Mouse (Mus musculus): ENCODE measurements at regions not wholly inside any gene's neighbourhood (a gene's known extent, or its start where the extent isn't known, plus 50 kb on each side); places are given as distances from the start of the nearest gene placed in this dataset.

DNA sequence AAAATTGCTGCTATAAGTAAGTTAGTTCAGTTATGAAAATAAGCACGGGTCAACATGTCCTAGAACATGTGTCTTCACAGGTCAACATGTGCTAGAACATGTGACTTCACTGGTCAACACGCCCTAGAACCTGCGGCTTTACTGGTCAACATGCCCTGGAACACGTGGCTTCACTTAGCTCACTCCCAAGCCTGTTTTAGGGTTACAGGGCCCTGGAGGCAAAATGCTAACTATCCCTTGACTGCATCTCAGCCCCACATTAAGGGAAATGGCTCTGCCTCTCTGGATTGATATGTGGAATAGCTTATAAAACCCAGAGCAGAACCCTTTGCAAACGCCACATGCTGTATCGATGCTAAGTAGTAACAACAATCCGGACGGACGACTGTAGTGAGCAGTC is 67.8 kb downstream of the Nkx6-1 start:
- no peaks in the 10 kb centered on the region for H3K27me3 ChIP-seq (replicated peaks; ENCODE audit: control insufficient read depth, insufficient read depth, low read length)
- no peaks in the 10 kb centered on the region for H3K36me3 ChIP-seq (ENCODE audit: control insufficient read depth, insufficient read depth, low read length)
- no peaks in the 10 kb centered on the region for H3K4me1 ChIP-seq (replicated peaks; ENCODE audit: control insufficient read depth, insufficient read depth, low read length)
- H3K4me2 ChIP-seq (ENCODE audit: low read length) = no peak overlapping the region
- H3K9ac ChIP-seq (ENCODE audit: low read length) = no peak overlapping the region
- no peak overlapping the region for H3K4me3 ChIP-seq (ENCODE audit: low read depth, low read length)
- H3K9me3 ChIP-seq (ENCODE audit: control insufficient read depth, low read length) = no peaks in the 10 kb centered on the region
- WGBS = 89% methylated on average over 9 of the region's 9 CpGs
- DNase-seq (ENCODE audit: low spot score) (no peak), ATAC-seq (replicated peaks; ENCODE audit: low FRiP score, low TSS enrichment, low read depth) (no peak)
- H3K27ac ChIP-seq (ENCODE audit: low read depth) = no peak overlapping the region

DNA sequence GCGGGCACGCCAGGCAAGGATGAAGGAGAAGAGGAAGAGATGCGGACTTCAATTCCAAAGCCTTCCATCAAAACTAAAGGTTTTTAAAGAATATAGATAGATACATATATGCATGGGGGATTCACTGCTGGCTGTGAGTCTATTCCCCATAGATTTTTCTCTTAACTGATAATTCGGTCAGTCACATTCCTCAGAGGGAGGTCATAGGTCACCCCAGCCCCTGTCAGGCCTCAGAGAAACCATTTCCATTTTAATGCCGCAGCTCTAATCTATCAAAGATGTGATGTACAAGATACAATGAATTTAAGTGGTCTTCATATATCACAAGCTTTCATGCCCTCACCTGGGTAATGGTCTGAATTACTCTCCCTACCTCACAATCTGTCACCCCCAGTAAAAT is 73.6 kb downstream of the Nkx6-1 start:
- Histone ChIP-seq H3K27me3 (replicated peaks; ENCODE audit: control insufficient read depth, insufficient read depth, low read length) (no peaks in the 10 kb centered on the region), H3K27ac (ENCODE audit: low read depth) (no peak overlapping the region), H3K36me3 (ENCODE audit: control insufficient read depth, insufficient read depth, low read length) (no peaks in the 10 kb centered on the region), H3K4me2 (ENCODE audit: low read length) (no peak overlapping the region), H3K4me1 (replicated peaks; ENCODE audit: control insufficient read depth, insufficient read depth, low read length) (no peaks in the 10 kb centered on the region), H3K9me3 (ENCODE audit: control insufficient read depth, low read length) (no peaks in the 10 kb centered on the region), H3K9ac (ENCODE audit: low read length) (no peak overlapping the region), H3K4me3 (ENCODE audit: low read depth, low read length) (no peak overlapping the region)
- DNase-seq (ENCODE audit: low spot score) (no peak), ATAC-seq (replicated peaks; ENCODE audit: low FRiP score, low TSS enrichment, low read depth) (no peak)
- 83% methylated on average over 5 of the region's 5 CpGs for WGBS

DNA sequence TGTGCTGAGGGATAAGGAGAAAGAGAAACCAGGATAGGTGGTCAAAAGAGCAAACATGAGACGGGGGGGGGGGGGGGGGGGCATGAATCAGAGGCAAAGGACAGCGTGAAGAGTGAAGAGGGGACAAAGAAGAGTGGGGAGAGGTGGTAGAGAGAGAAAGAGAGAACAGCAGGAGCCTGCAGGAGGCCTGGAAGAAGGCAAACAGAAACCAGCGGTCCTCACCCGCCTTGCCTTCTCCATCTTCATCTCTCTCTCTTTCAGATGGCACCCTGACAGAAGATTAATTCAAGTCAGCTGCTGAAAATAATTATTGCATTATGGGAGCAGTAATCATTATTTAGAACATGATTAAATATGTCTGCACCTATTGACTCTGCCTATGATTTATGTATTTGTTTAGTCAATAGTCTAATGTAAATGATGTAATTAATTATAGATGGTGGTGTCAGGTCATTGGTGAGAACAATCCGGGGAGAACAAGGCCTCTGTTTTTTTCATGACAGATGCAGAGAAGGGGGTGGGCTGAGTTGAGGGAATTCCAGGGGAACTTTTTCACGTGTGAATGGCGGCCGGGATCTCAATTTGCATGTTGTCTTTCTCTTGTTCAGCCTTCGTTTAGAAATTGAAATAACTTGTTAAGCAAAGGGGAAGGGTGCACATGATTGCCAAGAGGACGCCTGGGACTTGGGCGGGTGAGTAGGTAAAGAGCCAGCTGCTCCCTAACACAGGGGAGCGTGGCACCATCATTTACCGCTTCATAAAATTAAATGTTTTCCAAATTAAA is 74.3 kb downstream of the Nkx6-1 start:
- no peaks in the 10 kb centered on the region for H3K9me3 ChIP-seq (ENCODE audit: control insufficient read depth, low read length)
- H3K36me3 ChIP-seq (ENCODE audit: control insufficient read depth, insufficient read depth, low read length) = no peaks in the 10 kb centered on the region
- H3K9ac ChIP-seq (ENCODE audit: low read length) = no peak overlapping the region
- H3K27me3 ChIP-seq (replicated peaks; ENCODE audit: control insufficient read depth, insufficient read depth, low read length) = no peaks in the 10 kb centered on the region
- ATAC-seq (replicated peaks; ENCODE audit: low FRiP score, low TSS enrichment, low read depth) = no peak
- no peak overlapping the region for H3K27ac ChIP-seq (ENCODE audit: low read depth)
- DNase-seq (ENCODE audit: low spot score) = no peak
- no peaks in the 10 kb centered on the region for H3K4me1 ChIP-seq (replicated peaks; ENCODE audit: control insufficient read depth, insufficient read depth, low read length)
- WGBS = 57% methylated on average over 13 of the region's 13 CpGs
- H3K4me3 ChIP-seq (ENCODE audit: low read depth, low read length) = no peak overlapping the region
- H3K4me2 ChIP-seq (ENCODE audit: low read length) = no peak overlapping the region

DNA sequence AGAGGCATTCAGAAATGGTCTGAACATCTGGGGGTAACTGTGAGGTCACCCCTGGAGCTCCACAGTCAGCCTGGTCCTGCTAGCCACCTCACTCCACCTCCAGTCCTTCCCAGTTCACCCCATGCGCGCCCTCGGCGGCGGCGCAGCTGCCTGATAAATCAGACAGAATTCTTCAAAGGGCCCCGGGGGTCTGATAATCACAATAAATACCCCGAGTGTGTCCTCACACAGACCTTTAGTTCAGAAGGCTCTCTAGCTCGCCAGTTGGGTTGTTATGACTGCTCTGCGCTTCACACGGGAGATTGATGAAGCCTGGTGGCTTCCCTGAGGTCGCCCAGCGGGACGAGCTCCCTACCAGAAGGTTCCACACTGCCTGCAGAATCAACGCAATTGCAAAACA is 91.8 kb downstream of the Nkx6-1 start:
- no peak for ATAC-seq (replicated peaks; ENCODE audit: low FRiP score, low TSS enrichment, low read depth)
- no peak for DNase-seq (ENCODE audit: low spot score)
- Histone ChIP-seq H3K9me3 (ENCODE audit: control insufficient read depth, low read length) (no peaks in the 10 kb centered on the region), H3K27ac (ENCODE audit: low read depth) (no peak overlapping the region), H3K36me3 (ENCODE audit: control insufficient read depth, insufficient read depth, low read length) (no peaks in the 10 kb centered on the region), H3K9ac (ENCODE audit: low read length) (no peak overlapping the region), H3K4me3 (ENCODE audit: low read depth, low read length) (no peak overlapping the region), H3K27me3 (replicated peaks; ENCODE audit: control insufficient read depth, insufficient read depth, low read length) (0 out of 2 replicates have a peak, but pooled peaks cover 4% of the 10 kb centered on the region), H3K4me1 (replicated peaks; ENCODE audit: control insufficient read depth, insufficient read depth, low read length) (no peaks in the 10 kb centered on the region), H3K4me2 (ENCODE audit: low read length) (no peak overlapping the region)
- WGBS = 56% methylated on average over 15 of the region's 15 CpGs

DNA sequence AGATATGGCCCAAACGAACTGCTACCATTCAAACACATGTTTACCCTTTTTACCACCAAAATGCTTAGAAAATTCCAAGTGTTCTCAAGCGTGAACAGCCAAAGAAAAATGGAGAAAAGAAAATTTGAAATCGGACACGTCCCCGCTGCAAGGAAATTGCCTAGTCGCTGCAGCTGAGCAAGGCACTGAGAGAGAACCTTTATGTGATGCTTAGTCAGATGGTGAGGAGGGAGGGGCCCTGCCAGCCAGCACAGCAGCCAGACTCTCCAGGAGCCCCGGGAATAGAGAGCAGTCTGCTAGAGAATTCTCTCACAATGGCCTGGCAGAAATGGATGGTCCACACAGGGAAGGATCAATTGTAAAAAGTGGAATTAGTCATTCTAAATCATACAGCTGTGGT is 99.0 kb downstream of the Nkx6-1 start:
- no peak for ATAC-seq (replicated peaks; ENCODE audit: low FRiP score, low TSS enrichment, low read depth)
- H3K4me3 ChIP-seq (ENCODE audit: low read depth, low read length) = no peak overlapping the region
- 48% methylated on average over 7 of the region's 7 CpGs for WGBS
- H3K36me3 ChIP-seq (ENCODE audit: control insufficient read depth, insufficient read depth, low read length) = no peaks in the 10 kb centered on the region
- no peaks in the 10 kb centered on the region for H3K4me1 ChIP-seq (replicated peaks; ENCODE audit: control insufficient read depth, insufficient read depth, low read length)
- no peaks in the 10 kb centered on the region for H3K27me3 ChIP-seq (replicated peaks; ENCODE audit: control insufficient read depth, insufficient read depth, low read length)
- H3K9me3 ChIP-seq (ENCODE audit: control insufficient read depth, low read length) = no peaks in the 10 kb centered on the region
- H3K27ac ChIP-seq (ENCODE audit: low read depth) = no peak overlapping the region
- no peak overlapping the region for H3K4me2 ChIP-seq (ENCODE audit: low read length)
- H3K9ac ChIP-seq (ENCODE audit: low read length) = no peak overlapping the region
- DNase-seq (ENCODE audit: low spot score) = no peak

DNA sequence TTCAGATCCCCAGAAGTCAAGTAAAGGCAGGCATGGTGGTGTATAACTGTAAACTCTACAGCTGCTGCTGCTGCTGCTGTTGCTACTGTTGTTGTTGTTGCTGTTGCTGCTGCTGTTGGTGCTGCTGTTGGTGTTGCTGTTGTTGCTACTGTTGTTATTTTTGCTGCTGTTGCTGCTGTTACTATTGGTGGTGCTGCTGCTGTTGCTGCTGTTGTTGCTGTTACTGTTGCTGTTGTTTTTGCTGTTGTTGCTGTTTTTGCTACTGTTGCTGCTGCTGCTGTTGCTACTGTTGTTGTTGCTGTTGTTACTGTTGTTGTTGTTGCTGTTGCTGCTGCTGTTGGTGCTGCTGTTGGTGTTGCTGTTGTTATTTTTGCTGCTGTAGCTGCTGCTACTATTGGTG is 104.4 kb downstream of the Nkx6-1 start:
- H3K4me1 ChIP-seq (replicated peaks; ENCODE audit: control insufficient read depth, insufficient read depth, low read length) = no peaks in the 10 kb centered on the region
- no peak overlapping the region for H3K9ac ChIP-seq (ENCODE audit: low read length)
- H3K4me3 ChIP-seq (ENCODE audit: low read depth, low read length) = no peak overlapping the region
- no peaks in the 10 kb centered on the region for H3K9me3 ChIP-seq (ENCODE audit: control insufficient read depth, low read length)
- H3K4me2 ChIP-seq (ENCODE audit: low read length) = no peak overlapping the region
- no peak overlapping the region for H3K27ac ChIP-seq (ENCODE audit: low read depth)
- no peaks in the 10 kb centered on the region for H3K27me3 ChIP-seq (replicated peaks; ENCODE audit: control insufficient read depth, insufficient read depth, low read length)
- ATAC-seq (replicated peaks; ENCODE audit: low FRiP score, low TSS enrichment, low read depth) = no peak
- no peaks in the 10 kb centered on the region for H3K36me3 ChIP-seq (ENCODE audit: control insufficient read depth, insufficient read depth, low read length)
- no peak for DNase-seq (ENCODE audit: low spot score)

DNA sequence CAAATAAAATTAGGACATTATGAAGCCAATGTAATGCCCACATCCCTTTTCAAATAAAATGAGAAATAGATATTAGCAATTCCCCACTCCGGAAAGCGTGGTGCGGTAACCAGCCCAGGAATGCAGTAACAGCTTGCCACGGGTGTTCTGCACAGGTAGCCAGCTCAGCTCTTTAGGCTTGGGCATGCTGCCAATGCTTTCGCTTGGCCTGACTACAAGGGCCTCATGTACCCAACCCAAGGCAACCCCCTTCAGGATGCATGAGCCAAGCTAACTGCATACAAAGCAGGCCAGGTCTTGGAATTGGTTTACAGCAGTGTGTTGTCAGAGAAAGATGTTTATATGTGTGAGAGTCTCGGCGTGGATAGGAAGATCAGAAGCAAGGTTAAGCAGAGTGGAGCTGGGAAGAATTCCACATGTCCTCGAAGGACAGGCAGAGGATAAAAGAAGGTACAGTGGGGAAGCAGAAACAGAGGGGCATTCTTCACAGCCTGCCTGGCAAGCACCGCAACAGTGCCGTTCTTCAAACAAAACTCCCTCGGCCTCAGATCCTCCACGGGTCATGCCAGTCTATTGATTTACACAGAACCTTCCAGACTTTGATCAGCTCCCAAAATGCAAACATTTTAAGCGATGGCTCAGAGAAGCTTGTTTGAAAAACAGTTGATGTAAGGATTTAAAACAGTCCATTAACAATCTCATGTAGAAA is 106.4 kb downstream of the Nkx6-1 start:
- Histone ChIP-seq H3K27ac (ENCODE audit: low read depth) (no peak overlapping the region), H3K27me3 (replicated peaks; ENCODE audit: control insufficient read depth, insufficient read depth, low read length) (no peaks in the 10 kb centered on the region), H3K4me3 (ENCODE audit: low read depth, low read length) (no peak overlapping the region), H3K9me3 (ENCODE audit: control insufficient read depth, low read length) (no peaks in the 10 kb centered on the region), H3K4me2 (ENCODE audit: low read length) (no peak overlapping the region), H3K4me1 (replicated peaks; ENCODE audit: control insufficient read depth, insufficient read depth, low read length) (no peaks in the 10 kb centered on the region), H3K36me3 (ENCODE audit: control insufficient read depth, insufficient read depth, low read length) (no peaks in the 10 kb centered on the region), H3K9ac (ENCODE audit: low read length) (no peak overlapping the region)
- WGBS = 46% methylated on average over 13 of the region's 13 CpGs
- ATAC-seq (replicated peaks; ENCODE audit: low FRiP score, low TSS enrichment, low read depth) = no peak
- no peak for DNase-seq (ENCODE audit: low spot score)

DNA sequence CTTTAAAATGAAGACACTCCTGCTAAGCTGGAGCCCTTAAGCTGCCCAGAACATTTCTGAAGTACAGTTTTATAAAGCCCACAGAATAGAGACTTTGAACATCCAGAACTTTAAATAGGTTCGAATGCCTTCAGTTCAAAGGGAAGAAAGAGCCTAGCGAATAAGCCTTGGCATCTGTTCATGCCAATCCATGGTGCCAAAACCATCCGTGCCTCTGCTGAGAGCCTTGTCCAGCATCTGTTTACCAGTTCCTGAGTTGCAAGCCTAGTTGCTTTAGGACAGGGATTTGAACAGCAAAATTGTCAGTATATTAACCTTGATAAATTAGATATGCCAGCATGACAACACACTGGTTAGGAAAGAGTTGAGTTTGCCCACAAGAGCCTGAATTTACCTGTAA is 107.6 kb downstream of the Nkx6-1 start:
- no peak overlapping the region for H3K9ac ChIP-seq (ENCODE audit: low read length)
- ATAC-seq (replicated peaks; ENCODE audit: low FRiP score, low TSS enrichment, low read depth) (no peak), DNase-seq (ENCODE audit: low spot score) (no peak)
- H3K4me1 ChIP-seq (replicated peaks; ENCODE audit: control insufficient read depth, insufficient read depth, low read length) = no peaks in the 10 kb centered on the region
- H3K4me3 ChIP-seq (ENCODE audit: low read depth, low read length) = no peak overlapping the region
- WGBS = 91% methylated on average over 3 of the region's 3 CpGs
- H3K9me3 ChIP-seq (ENCODE audit: control insufficient read depth, low read length) = no peaks in the 10 kb centered on the region
- no peaks in the 10 kb centered on the region for H3K36me3 ChIP-seq (ENCODE audit: control insufficient read depth, insufficient read depth, low read length)
- no peak overlapping the region for H3K4me2 ChIP-seq (ENCODE audit: low read length)
- H3K27ac ChIP-seq (ENCODE audit: low read depth) = no peak overlapping the region
- no peaks in the 10 kb centered on the region for H3K27me3 ChIP-seq (replicated peaks; ENCODE audit: control insufficient read depth, insufficient read depth, low read length)

DNA sequence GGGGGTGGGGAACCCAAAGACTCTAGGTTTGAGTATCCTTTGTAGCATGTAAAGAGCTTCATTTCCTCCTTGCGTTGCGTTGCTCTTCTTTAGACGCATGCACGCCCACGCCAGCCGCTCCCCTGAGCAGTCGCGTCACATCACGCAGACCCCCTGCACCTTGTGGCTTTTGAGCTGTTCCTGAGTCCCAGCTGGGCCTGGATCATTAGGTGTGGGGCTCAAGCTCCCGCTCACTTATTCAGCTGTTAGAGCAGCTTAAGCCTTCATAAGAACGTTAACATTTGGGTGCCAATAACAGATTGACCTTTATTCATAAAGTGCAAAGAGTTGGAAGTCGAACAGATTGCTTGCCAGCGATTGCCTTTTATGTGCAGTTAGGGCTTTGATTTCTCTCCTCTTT is 121.5 kb downstream of the Nkx6-1 start:
- Histone ChIP-seq H3K4me2 (ENCODE audit: low read length) (no peak overlapping the region), H3K27ac (ENCODE audit: low read depth) (no peak overlapping the region), H3K4me3 (ENCODE audit: low read depth, low read length) (no peak overlapping the region), H3K36me3 (ENCODE audit: control insufficient read depth, insufficient read depth, low read length) (no peaks in the 10 kb centered on the region), H3K9ac (ENCODE audit: low read length) (no peak overlapping the region), H3K27me3 (replicated peaks; ENCODE audit: control insufficient read depth, insufficient read depth, low read length) (peaks cover 29% of the 10 kb centered on the region), H3K9me3 (ENCODE audit: control insufficient read depth, low read length) (no peaks in the 10 kb centered on the region), H3K4me1 (replicated peaks; ENCODE audit: control insufficient read depth, insufficient read depth, low read length) (no peaks in the 10 kb centered on the region)
- 45% methylated on average over 13 of the region's 13 CpGs for WGBS
- DNase-seq (ENCODE audit: low spot score) (no peak), ATAC-seq (replicated peaks; ENCODE audit: low FRiP score, low TSS enrichment, low read depth) (no peak)
